Mouse (Mus musculus): Measurements from ENCODE around the gene Klk1b1. TPM values are rescaled to one million over a fixed set of nuclear protein-coding genes. Genes with fewer than 3 reads are reported as not detected.

The Klk1b1 gene
- polyA plus RNA-seq, 1 experiment from 2014 or later: not detected

Other genes starting within 250 kb of the Klk1b1 start
- gene Klk12, start 197.9 kb upstream of the Klk1b1 start, polyA plus RNA-seq (2016; fragmentation: Nextera tagmentation; extraction: Ambion mirVana): not detected in 2 replicates
- 0.11 TPM in 1 of 2 replicates, not detected in the other for gene Klk11, start 192.1 kb upstream of the Klk1b1 start, polyA plus RNA-seq (2016; fragmentation: Nextera tagmentation; extraction: Ambion mirVana)
- gene Klk10, start 185.7 kb upstream of the Klk1b1 start, polyA plus RNA-seq (2016; fragmentation: Nextera tagmentation; extraction: Ambion mirVana): 0.11 and 0.43 TPM in 2 replicates
- not detected in 2 replicates for gene Klk9, start 174.9 kb upstream of the Klk1b1 start, polyA plus RNA-seq (2016; fragmentation: Nextera tagmentation; extraction: Ambion mirVana)
- 12.6 and 12.8 TPM in 2 replicates for gene Klk8, start 169.2 kb upstream of the Klk1b1 start, polyA plus RNA-seq (2016; fragmentation: Nextera tagmentation; extraction: Ambion mirVana)
- gene Klk7, start 155.5 kb upstream of the Klk1b1 start, polyA plus RNA-seq (2016; fragmentation: Nextera tagmentation; extraction: Ambion mirVana): not detected in 2 replicates
- not detected in 2 replicates for gene Klk6, start 142.3 kb upstream of the Klk1b1 start, polyA plus RNA-seq (2016; fragmentation: Nextera tagmentation; extraction: Ambion mirVana)
- 0.19 and 0.30 TPM in 2 replicates for gene Klk5, start 124.8 kb upstream of the Klk1b1 start, polyA plus RNA-seq (2016; fragmentation: Nextera tagmentation; extraction: Ambion mirVana)
- not detected in 2 replicates for gene Klk4, start 85.6 kb upstream of the Klk1b1 start, polyA plus RNA-seq (2016; fragmentation: Nextera tagmentation; extraction: Ambion mirVana)
- not detected in 2 replicates for gene Klk15, start 33.0 kb upstream of the Klk1b1 start, polyA plus RNA-seq (2016; fragmentation: Nextera tagmentation; extraction: Ambion mirVana)
- not detected in 2 replicates for gene Klk1b8, start 16.1 kb upstream of the Klk1b1 start, polyA plus RNA-seq (2016; fragmentation: Nextera tagmentation; extraction: Ambion mirVana)
- gene Klk1b9, start 9.3 kb downstream of the Klk1b1 start, polyA plus RNA-seq (2016; fragmentation: Nextera tagmentation; extraction: Ambion mirVana): not detected in 2 replicates
- gene Klk1b11, start 29.1 kb downstream of the Klk1b1 start, polyA plus RNA-seq (2016; fragmentation: Nextera tagmentation; extraction: Ambion mirVana): not detected in 2 replicates
- gene Klk1b26, start 45.4 kb downstream of the Klk1b1 start, polyA plus RNA-seq (2016; fragmentation: Nextera tagmentation; extraction: Ambion mirVana): not detected in 2 replicates
- not detected in 2 replicates for gene Klk1b27, start 85.5 kb downstream of the Klk1b1 start, polyA plus RNA-seq (2016; fragmentation: Nextera tagmentation; extraction: Ambion mirVana)
- gene Klk1b21, start 135.6 kb downstream of the Klk1b1 start, polyA plus RNA-seq (2016; fragmentation: Nextera tagmentation; extraction: Ambion mirVana): not detected in 2 replicates
- gene Klk1b22, start 145.9 kb downstream of the Klk1b1 start, polyA plus RNA-seq (2016; fragmentation: Nextera tagmentation; extraction: Ambion mirVana): not detected in 2 replicates
- gene Klk1b16, start 170.0 kb downstream of the Klk1b1 start, polyA plus RNA-seq (2016; fragmentation: Nextera tagmentation; extraction: Ambion mirVana): not detected in 2 replicates
- gene Klk1b24, start 221.5 kb downstream of the Klk1b1 start, polyA plus RNA-seq (2016; fragmentation: Nextera tagmentation; extraction: Ambion mirVana): not detected in 2 replicates
- not detected in 2 replicates for gene Klk1b3, start 231.4 kb downstream of the Klk1b1 start, polyA plus RNA-seq (2016; fragmentation: Nextera tagmentation; extraction: Ambion mirVana)
- not detected in 2 replicates for gene Klk1b4, start 240.7 kb downstream of the Klk1b1 start, polyA plus RNA-seq (2016; fragmentation: Nextera tagmentation; extraction: Ambion mirVana)
- gene Klk1b5, start 249.2 kb downstream of the Klk1b1 start, polyA plus RNA-seq (2016; fragmentation: Nextera tagmentation; extraction: Ambion mirVana): not detected in 2 replicates